Mouse (Mus musculus): ENCODE results near the gene Orc4. TPM values are rescaled to one million over a fixed set of nuclear protein-coding genes. Genes with fewer than 3 reads are reported as not detected.
A peak's percentile ranks its signal among the peaks of the same experiment; 100 is the strongest.

The Orc4 gene
- polyA plus RNA-seq (2015; fragmentation: Nextera tagmentation; extraction: Ambion mirVana) = 94.1 and 107 TPM in 2 replicates

GRCm38 (mm10) chr2:48950252-48950315 is at the start of gene Orc4:
Orc4 (minus strand) TSS chr2:48950277.
- peak within 1 kb of the TSS; percentile 98 for H3K27ac ChIP-seq
- H3K9me3 ChIP-seq = no peaks in the 10 kb centered on the region
- H3K27me3 ChIP-seq = no peaks in the 10 kb centered on the region
- peaks cover 4% of the 10 kb centered on the region for H3K4me1 ChIP-seq
- ATAC-seq (ENCODE audit: borderline replicate concordance, extremely low read depth, low FRiP score, low TSS enrichment) = no peak
- H3K36me3 ChIP-seq = no peaks in the 10 kb centered on the region
- WGBS = 0% methylated on average over 2 of the region's 2 CpGs
- peak within 1 kb of the TSS; percentile 96 for H3K4me3 ChIP-seq
- peak within 1 kb of the TSS; percentile 98 for H3K9ac ChIP-seq
- peak within 1 kb of the TSS; percentile 61 for H3K4me2 ChIP-seq

DNA sequence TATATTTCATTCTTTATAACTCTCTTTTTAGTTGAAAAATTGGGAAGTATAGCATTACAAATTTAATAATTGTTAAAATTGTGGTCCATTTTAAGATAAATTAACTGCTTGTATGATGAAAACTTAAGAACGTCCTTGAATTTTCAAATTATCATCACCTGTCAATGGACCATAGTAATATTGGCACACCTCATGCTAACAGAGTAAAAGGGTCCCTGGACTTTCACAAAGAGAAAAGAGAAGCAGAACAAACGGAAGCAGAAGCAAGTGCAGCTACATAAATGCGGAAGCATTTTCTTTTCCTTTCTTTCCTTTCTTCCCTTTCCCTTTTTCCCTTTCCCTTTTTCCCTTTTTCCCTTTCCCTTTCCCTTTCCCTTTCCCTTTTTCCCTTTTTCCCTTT is 40.2 kb upstream of the Orc4 start:
- Histone ChIP-seq H3K27me3 (no peaks in the 10 kb centered on the region), H3K4me1 (no peaks in the 10 kb centered on the region), H3K4me3 (no peak overlapping the region), H3K36me3 (no peaks in the 10 kb centered on the region), H3K27ac (no peak overlapping the region), H3K4me2 (no peak overlapping the region), H3K9me3 (no peaks in the 10 kb centered on the region), H3K9ac (no peak overlapping the region)
- no peak for ATAC-seq (ENCODE audit: borderline replicate concordance, extremely low read depth, low FRiP score, low TSS enrichment)
- WGBS = 87% methylated on average over 3 of the region's 3 CpGs

- WGBS = 62% methylated on average over 3 of the region's 3 CpGs
These were observed 28.8 kb upstream of the Orc4 start for GRCm38 (mm10) chr2:48978920-48979319.

DNA sequence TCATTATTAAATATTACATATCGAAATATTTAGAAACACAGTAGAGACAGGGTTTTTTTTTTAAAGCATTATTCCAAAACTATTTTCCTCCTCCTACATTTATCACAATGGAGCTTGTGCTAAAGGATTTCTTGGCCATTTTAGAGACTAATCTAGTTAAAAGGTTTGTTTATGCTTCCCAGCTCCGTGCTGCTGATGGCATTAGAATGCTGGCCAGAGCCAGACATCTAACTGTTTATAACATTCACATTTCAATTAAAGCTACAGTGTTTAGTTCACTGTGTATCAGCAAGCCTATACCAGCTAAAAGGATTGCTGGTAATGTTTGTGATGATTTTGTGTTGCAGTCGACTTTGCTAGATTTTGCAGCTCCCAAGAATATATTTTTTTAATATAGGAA is 6.5 kb upstream of the Orc4 start:
- 47% methylated on average over 3 of the region's 3 CpGs for WGBS
- H3K36me3 ChIP-seq = no peaks in the 10 kb centered on the region
- H3K4me1 ChIP-seq = no peaks in the 10 kb centered on the region
- ATAC-seq (ENCODE audit: borderline replicate concordance, extremely low read depth, low FRiP score, low TSS enrichment) = no peak
- no peak overlapping the region for H3K27ac ChIP-seq
- H3K4me2 ChIP-seq = no peak overlapping the region
- no peaks in the 10 kb centered on the region for H3K27me3 ChIP-seq
- no peak overlapping the region for H3K9ac ChIP-seq
- H3K9me3 ChIP-seq = no peaks in the 10 kb centered on the region
- no peak overlapping the region for H3K4me3 ChIP-seq

More at GRCm38 (mm10) chr2:48978920-48979319, 28.8 kb upstream of the Orc4 start:
- H3K4me3 ChIP-seq = no peak overlapping the region
- ATAC-seq (ENCODE audit: borderline replicate concordance, extremely low read depth, low FRiP score, low TSS enrichment) = no peak
- no peak overlapping the region for H3K27ac ChIP-seq
- H3K9ac ChIP-seq = no peak overlapping the region
- no peaks in the 10 kb centered on the region for H3K9me3 ChIP-seq
- H3K4me1 ChIP-seq = no peaks in the 10 kb centered on the region
- H3K4me2 ChIP-seq = no peak overlapping the region
- no peaks in the 10 kb centered on the region for H3K27me3 ChIP-seq
- H3K36me3 ChIP-seq = no peaks in the 10 kb centered on the region

- H3K9ac ChIP-seq = peak overlapping the region; percentile 80
- no peak for ATAC-seq (ENCODE audit: borderline replicate concordance, extremely low read depth, low FRiP score, low TSS enrichment)
- H3K4me2 ChIP-seq = peak overlapping the region; percentile 61
- peak overlapping the region; percentile 98 for H3K27ac ChIP-seq
- no peaks in the 10 kb centered on the region for H3K36me3 ChIP-seq
- H3K27me3 ChIP-seq = no peaks in the 10 kb centered on the region
- 6% methylated on average over 5 of the region's 6 CpGs for WGBS
- no peaks in the 10 kb centered on the region for H3K9me3 ChIP-seq
- H3K4me3 ChIP-seq = peak overlapping the region; percentile 96
- peaks cover 4% of the 10 kb centered on the region for H3K4me1 ChIP-seq
These were observed 321 bp upstream of the Orc4 start for GRCm38 (mm10) chr2:48950316-48950880.

GRCm38 (mm10) chr2:48949743-48950251 is 280 bp downstream of the Orc4 start:
- Histone ChIP-seq H3K4me3 (peak overlapping the region; percentile 96), H3K9ac (peak overlapping the region; percentile 80), H3K36me3 (no peaks in the 10 kb centered on the region), H3K4me1 (peaks cover 4% of the 10 kb centered on the region), H3K9me3 (no peaks in the 10 kb centered on the region), H3K27me3 (no peaks in the 10 kb centered on the region), H3K4me2 (peak overlapping the region; percentile 61), H3K27ac (peak overlapping the region; percentile 98)
- ATAC-seq (ENCODE audit: borderline replicate concordance, extremely low read depth, low FRiP score, low TSS enrichment) = peak; percentile 56; the same call in 1 of the 2 replicates
- WGBS = under 1% methylated on average over 8 of the region's 9 CpGs

- H3K4me1 ChIP-seq = peaks cover 4% of the 10 kb centered on the region
- H3K9me3 ChIP-seq = no peaks in the 10 kb centered on the region
- H3K27me3 ChIP-seq = no peaks in the 10 kb centered on the region
- H3K9ac ChIP-seq = peak within 1 kb of the TSS; percentile 98
- peak; percentile 100 for ATAC-seq (ENCODE audit: borderline replicate concordance, extremely low read depth, low FRiP score, low TSS enrichment)
- peak within 1 kb of the TSS; percentile 98 for H3K27ac ChIP-seq
- H3K36me3 ChIP-seq = no peaks in the 10 kb centered on the region
- peak within 1 kb of the TSS; percentile 96 for H3K4me3 ChIP-seq
- peak within 1 kb of the TSS; percentile 65 for H3K4me2 ChIP-seq
- 0% methylated on average over 38 of the region's 49 CpGs for WGBS
These were observed 1.1 kb downstream of the Orc4 start, which contains the start of gene Mbd5 for GRCm38 (mm10) chr2:48948841-48949584. Mbd5 (plus strand) TSS chr2:48949508.

DNA sequence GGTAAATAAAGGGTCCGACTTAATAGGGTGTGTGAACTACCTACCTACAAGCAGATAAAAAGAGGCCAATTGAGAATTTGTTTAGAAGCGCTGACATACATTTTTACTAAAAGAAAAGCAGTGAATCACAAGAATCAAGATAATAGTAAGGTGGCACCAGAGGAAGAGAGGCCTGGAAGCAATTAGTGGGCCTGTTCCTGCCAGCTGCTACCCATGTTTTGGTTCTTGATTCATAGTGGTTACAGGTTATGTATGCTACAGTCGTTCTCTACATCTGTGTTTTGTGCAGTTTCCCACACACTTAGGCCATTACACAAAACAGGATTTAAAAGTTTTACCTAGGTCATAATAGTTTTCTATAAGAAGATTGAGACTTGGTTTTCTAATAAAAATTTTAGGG is 2.3 kb downstream of the Orc4 start:
- Histone ChIP-seq H3K27me3 (no peaks in the 10 kb centered on the region), H3K4me2 (peak overlapping the region; percentile 65), H3K9ac (peak overlapping the region; percentile 37; the same call in 1 of the 2 replicates), H3K9me3 (no peaks in the 10 kb centered on the region), H3K27ac (no peak overlapping the region), H3K4me1 (peaks cover 4% of the 10 kb centered on the region), H3K36me3 (no peaks in the 10 kb centered on the region), H3K4me3 (peak overlapping the region; percentile 96)
- 69% methylated on average over 3 of the region's 3 CpGs for WGBS
- ATAC-seq (ENCODE audit: borderline replicate concordance, extremely low read depth, low FRiP score, low TSS enrichment) = no peak

DNA sequence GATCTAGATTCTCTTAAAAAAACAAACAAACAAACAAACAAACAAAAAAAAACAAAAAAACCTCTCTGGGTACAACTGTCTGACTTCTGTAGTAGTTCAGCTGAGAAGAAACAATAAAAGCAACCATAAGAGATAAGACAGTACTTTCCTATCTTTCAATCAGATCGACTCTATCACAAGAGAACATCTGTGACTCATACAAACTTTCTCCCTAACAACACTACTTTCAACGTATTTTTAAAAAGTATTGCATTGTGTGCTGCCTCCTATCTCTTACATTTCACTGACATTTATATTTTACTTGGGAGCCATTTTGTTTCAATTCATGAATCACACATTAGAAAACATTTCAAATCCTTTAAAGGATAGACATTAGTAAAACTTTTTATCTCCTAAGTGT is 15.0 kb downstream of the Orc4 start:
- Histone ChIP-seq H3K9me3 (no peaks in the 10 kb centered on the region), H3K4me3 (no peak overlapping the region), H3K27ac (no peak overlapping the region), H3K4me1 (no peaks in the 10 kb centered on the region), H3K36me3 (peaks cover 8% of the 10 kb centered on the region; the same call in 1 of the 2 replicates), H3K4me2 (no peak overlapping the region), H3K27me3 (no peaks in the 10 kb centered on the region), H3K9ac (no peak overlapping the region)
- WGBS = 71% methylated on average over 2 of the region's 2 CpGs
- ATAC-seq (ENCODE audit: borderline replicate concordance, extremely low read depth, low FRiP score, low TSS enrichment) = no peak

- Histone ChIP-seq H3K4me2 (no peak overlapping the region), H3K36me3 (peaks cover 17% of the 10 kb centered on the region), H3K4me3 (no peak overlapping the region), H3K9ac (no peak overlapping the region), H3K4me1 (no peaks in the 10 kb centered on the region), H3K27me3 (no peaks in the 10 kb centered on the region), H3K27ac (no peak overlapping the region), H3K9me3 (no peaks in the 10 kb centered on the region)
- no peak for ATAC-seq (ENCODE audit: borderline replicate concordance, extremely low read depth, low FRiP score, low TSS enrichment)
These were observed 34.2 kb downstream of the Orc4 start for GRCm38 (mm10) chr2:48915832-48916231.

DNA sequence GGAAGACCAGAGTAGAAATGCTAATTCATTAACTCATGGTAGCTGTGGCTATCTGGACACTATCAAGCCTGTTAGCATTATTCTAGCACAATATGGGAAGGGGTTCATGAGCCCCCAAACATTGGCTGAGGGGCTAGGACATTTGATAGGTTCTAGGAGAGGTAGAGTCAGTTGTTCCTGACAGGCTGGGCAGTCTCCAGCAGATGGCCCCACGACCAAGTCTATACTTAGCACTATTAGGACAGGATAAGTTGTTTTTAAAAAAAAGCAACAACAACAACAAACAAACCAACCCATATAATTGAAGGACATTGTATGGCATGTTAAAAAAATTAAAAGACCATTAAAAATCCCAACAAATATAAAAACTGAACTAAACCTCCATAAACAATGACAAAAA is 35.9 kb downstream of the Orc4 start:
- Histone ChIP-seq H3K36me3 (peaks cover 17% of the 10 kb centered on the region), H3K4me1 (no peaks in the 10 kb centered on the region), H3K9ac (no peak overlapping the region), H3K4me3 (no peak overlapping the region), H3K27me3 (no peaks in the 10 kb centered on the region), H3K27ac (no peak overlapping the region), H3K9me3 (no peaks in the 10 kb centered on the region), H3K4me2 (no peak overlapping the region)
- ATAC-seq (ENCODE audit: borderline replicate concordance, extremely low read depth, low FRiP score, low TSS enrichment) = no peak
- WGBS = 67% methylated on average over 1 of the region's 1 CpGs

- H3K4me2 ChIP-seq = no peak overlapping the region
- no peak for ATAC-seq (ENCODE audit: borderline replicate concordance, extremely low read depth, low FRiP score, low TSS enrichment)
- no peak overlapping the region for H3K4me3 ChIP-seq
- H3K27me3 ChIP-seq = no peaks in the 10 kb centered on the region
- H3K9ac ChIP-seq = no peak overlapping the region
- WGBS = 46% methylated on average over 2 of the region's 2 CpGs
- peaks cover 27% of the 10 kb centered on the region for H3K36me3 ChIP-seq
- H3K4me1 ChIP-seq = no peaks in the 10 kb centered on the region
- no peaks in the 10 kb centered on the region for H3K9me3 ChIP-seq
- no peak overlapping the region for H3K27ac ChIP-seq
These were observed 41.2 kb downstream of the Orc4 start for GRCm38 (mm10) chr2:48908866-48909265.
